Mouse (Mus musculus) forebrain, embryonic 14.5 days (tissue): ENCODE measurements at regions not wholly inside any gene's neighbourhood (a gene's known extent, or its start where the extent isn't known, plus 50 kb on each side); places are given as distances from the start of the nearest gene placed in this dataset.

Source experiments
- ATAC-seq: fragments of 200-750 bp; cut with Nextera tagmentation; 2 replicates; pipeline ENCODE4 v1.8.0; 2017; ENCODE audit warnings: mild to moderate bottlenecking, moderate library complexity
- DNase-seq: peaks from one replicate; pipeline ENCODE4 v3.0.0-alpha.2; 2015; ENCODE audit warnings: low spot score
- H3K27ac ChIP-seq: fragments of 300-500 bp; sonication (generic); 2 replicates; pipeline ENCODE4 v1.5.1; 2014; ENCODE audit warnings: low read depth, mild to moderate bottlenecking, control low read depth, low read length, moderate library complexity
- H3K27me3 ChIP-seq: fragments of 300-500 bp; sonication (generic); replicated peaks from 2 replicates; pipeline ENCODE4 v1.6.1; 2014; ENCODE audit warnings: low read length, control low read depth, mixed read lengths; ENCODE audit not compliant: control insufficient read depth, insufficient read depth
- H3K36me3 ChIP-seq: fragments of 300-500 bp; sonication (generic); 2 replicates; pipeline ENCODE4 v1.6.1; 2014; ENCODE audit warnings: low read length, control low read depth; ENCODE audit not compliant: control insufficient read depth, insufficient read depth
- H3K4me1 ChIP-seq: fragments of 300-500 bp; sonication (generic); 2 replicates; pipeline ENCODE4 v1.6.1; 2014; ENCODE audit warnings: antibody characterized with exemption, low read length, control low read depth; ENCODE audit not compliant: control insufficient read depth, insufficient read depth
- H3K4me2 ChIP-seq: fragments of 300-500 bp; sonication (generic); 2 replicates; pipeline ENCODE4 v1.6.1; 2014; ENCODE audit warnings: mild to moderate bottlenecking, control low read depth, low read length
- H3K4me3 ChIP-seq: fragments of 300-500 bp; sonication (generic); 2 replicates; pipeline ENCODE4 v1.5.1; 2014; ENCODE audit warnings: low read depth, low read length, control low read depth
- H3K9ac ChIP-seq: fragments of 300-500 bp; sonication (generic); 2 replicates; pipeline ENCODE4 v1.6.1; 2014; ENCODE audit warnings: mild to moderate bottlenecking, low read length, control low read depth, moderate library complexity
- H3K9me3 ChIP-seq: fragments of 300-500 bp; sonication (generic); replicated peaks from 2 replicates; pipeline ENCODE4 v1.6.1; 2016; ENCODE audit warnings: low read length, control low read depth, mixed read lengths; ENCODE audit not compliant: control insufficient read depth
- WGBS: fragments of 180-500 bp; shearing (Covaris S2); extraction: QIAGEN DNeasy Blood & Tissue Kit; methylation state at CpG from one replicate; pipeline ENCODE4 v1.1.7; 2014; 5-methylcytosine and 5-hydroxymethylcytosine counted together

GRCm38 (mm10) chr15:36345413-36345812, 662.2 kb downstream of the Zfp706 start:
- H3K27me3 ChIP-seq, result no peaks in the 10 kb centered on the region
- H3K4me3 ChIP-seq, result no peak overlapping the region
- H3K4me1 ChIP-seq, result no peaks in the 10 kb centered on the region
- H3K9ac ChIP-seq, result no peak overlapping the region
- WGBS, result 75% methylated on average over 4 of the region's 4 CpGs
- DNase-seq (peak; percentile 24), ATAC-seq (no peak)
- H3K36me3 ChIP-seq, result no peaks in the 10 kb centered on the region
- no peaks in the 10 kb centered on the region for H3K9me3 ChIP-seq
- H3K27ac ChIP-seq, result no peak overlapping the region
- no peak overlapping the region for H3K4me2 ChIP-seq

DNA sequence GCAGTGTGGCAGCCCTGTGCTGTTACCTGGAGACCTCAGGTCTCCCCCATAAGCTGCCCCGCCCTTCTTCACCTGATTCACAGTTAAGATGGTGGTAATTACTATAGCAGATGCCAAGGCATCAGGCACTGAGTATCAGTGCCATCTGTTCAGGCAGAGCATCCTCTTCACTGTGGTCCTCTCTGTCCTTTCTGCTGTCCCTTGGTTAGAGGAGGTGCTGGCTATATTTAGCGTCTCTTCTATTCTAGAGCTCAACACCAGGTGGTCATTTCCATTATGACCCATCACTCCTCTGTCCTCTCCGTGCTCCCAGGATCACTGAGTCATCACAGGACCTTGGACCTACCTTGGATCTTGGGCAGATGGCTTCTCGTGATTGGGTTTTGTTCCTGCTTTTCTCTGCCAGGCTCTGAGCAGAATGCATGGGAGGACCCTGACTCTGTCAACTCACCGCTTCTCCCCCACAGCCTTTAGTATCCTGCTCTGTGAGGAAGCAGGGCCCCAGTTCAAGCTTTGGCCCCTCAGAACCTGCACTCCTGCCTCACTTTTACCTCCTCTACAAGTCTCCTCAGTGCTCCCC, 667.5 kb downstream of the Zfp706 start:
- ATAC-seq, result no peak
- no peak overlapping the region for H3K27ac ChIP-seq
- H3K4me3 ChIP-seq, result no peak overlapping the region
- H3K36me3 ChIP-seq, result no peaks in the 10 kb centered on the region
- H3K4me2 ChIP-seq, result no peak overlapping the region
- no peaks in the 10 kb centered on the region for H3K9me3 ChIP-seq
- no peak overlapping the region for H3K9ac ChIP-seq
- WGBS, result 84% methylated on average over 5 of the region's 5 CpGs
- H3K27me3 ChIP-seq, result no peaks in the 10 kb centered on the region
- H3K4me1 ChIP-seq, result no peaks in the 10 kb centered on the region
- no peak for DNase-seq

DNA sequence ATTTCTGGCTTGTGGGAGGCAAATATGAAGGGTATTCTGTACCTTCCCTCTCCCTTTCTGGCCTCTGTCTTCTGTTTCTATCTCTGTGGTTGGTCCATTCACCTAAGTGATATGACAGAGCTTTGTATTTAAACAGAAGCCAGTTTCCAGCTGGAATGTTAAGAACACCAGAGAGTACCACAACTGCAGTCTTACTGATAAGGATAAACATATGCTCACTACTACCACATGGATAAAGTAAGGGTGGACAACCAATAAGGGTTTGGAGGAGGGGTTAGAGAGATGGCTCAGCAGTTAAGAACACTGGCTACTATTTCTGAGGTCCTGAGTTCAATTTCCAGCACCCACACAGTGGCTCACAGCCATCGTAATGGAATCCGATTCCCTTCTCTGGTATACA, 668.8 kb downstream of the Zfp706 start:
- ATAC-seq (no peak), DNase-seq (no peak)
- Histone ChIP-seq H3K9me3 (no peaks in the 10 kb centered on the region), H3K4me3 (no peak overlapping the region), H3K4me2 (no peak overlapping the region), H3K27ac (no peak overlapping the region), H3K9ac (no peak overlapping the region), H3K27me3 (no peaks in the 10 kb centered on the region), H3K36me3 (no peaks in the 10 kb centered on the region), H3K4me1 (no peaks in the 10 kb centered on the region)
- WGBS, result 91% methylated on average over 2 of the region's 2 CpGs

- no peak for DNase-seq
- H3K4me1 ChIP-seq, result no peaks in the 10 kb centered on the region
- H3K9me3 ChIP-seq, result no peaks in the 10 kb centered on the region
- H3K36me3 ChIP-seq, result no peaks in the 10 kb centered on the region
- no peak overlapping the region for H3K4me3 ChIP-seq
- no peak overlapping the region for H3K9ac ChIP-seq
- no peak for ATAC-seq
- H3K4me2 ChIP-seq, result no peak overlapping the region
- no peaks in the 10 kb centered on the region for H3K27me3 ChIP-seq
- H3K27ac ChIP-seq, result no peak overlapping the region
- WGBS, result 83% methylated on average over 2 of the region's 2 CpGs
These were observed 670.7 kb downstream of the Zfp706 start for GRCm38 (mm10) chr15:36336857-36337256.

DNA sequence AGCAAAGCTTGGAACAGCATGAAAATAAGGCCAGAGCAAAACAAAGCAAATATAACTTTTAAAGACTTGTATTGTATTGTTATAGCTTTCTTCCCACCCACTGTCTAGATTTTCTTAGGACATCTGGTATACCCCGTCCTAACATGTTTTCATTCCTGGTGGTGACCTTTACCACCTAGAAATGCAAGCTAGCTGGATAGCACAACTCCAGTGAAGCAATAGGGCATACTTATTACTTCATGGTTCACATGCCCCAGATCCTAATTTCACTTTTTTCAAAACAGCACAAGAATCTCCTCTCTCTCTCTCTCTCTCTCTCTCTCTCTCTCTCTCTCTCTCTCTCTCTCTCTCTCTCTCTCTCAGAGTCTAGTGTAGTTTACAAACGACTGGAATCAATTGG, 672.5 kb downstream of the Zfp706 start:
- no peak for DNase-seq

DNA sequence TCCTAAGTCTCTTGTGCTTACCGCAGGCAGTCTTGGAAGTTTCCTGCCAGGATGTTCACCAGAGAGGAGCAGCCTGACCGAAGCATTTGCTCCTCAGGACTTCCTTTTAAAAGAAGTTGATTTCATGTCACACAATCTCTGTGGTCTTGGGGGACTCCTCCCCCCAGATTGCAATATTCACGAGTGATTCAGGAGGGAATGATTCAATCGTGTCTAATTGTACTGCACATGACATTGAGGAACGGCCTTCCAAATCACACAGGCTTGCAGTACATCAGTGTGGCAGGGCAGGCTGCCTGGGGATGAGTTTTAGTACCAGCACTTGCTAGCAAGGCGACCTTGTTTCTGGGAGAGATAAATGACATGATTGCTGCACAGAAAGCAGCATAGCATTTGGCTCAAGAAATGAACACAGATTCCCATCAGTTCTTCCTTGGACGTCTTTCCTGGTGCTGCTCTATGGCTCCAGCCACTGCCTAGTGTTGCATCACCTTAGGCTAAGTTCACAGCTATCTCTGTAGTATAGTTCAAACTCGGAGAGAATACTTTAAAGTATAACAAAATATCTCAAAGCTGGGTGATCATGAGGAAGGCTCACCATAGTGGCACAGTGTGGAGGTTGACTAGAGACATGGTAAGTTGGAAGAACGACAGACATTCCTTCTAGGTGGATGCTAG, 673.0 kb downstream of the Zfp706 start:
- ATAC-seq (no peak), DNase-seq (no peak)
- Histone ChIP-seq H3K27ac (no peak overlapping the region), H3K4me3 (no peak overlapping the region), H3K36me3 (no peaks in the 10 kb centered on the region), H3K4me1 (no peaks in the 10 kb centered on the region), H3K9ac (no peak overlapping the region), H3K4me2 (no peak overlapping the region), H3K27me3 (no peaks in the 10 kb centered on the region), H3K9me3 (no peaks in the 10 kb centered on the region)
- 83% methylated on average over 9 of the region's 9 CpGs for WGBS

More for the DNA sequence above, 672.5 kb downstream of the Zfp706 start:
- Histone ChIP-seq H3K4me2 (no peak overlapping the region), H3K36me3 (no peaks in the 10 kb centered on the region), H3K4me1 (no peaks in the 10 kb centered on the region), H3K9me3 (no peaks in the 10 kb centered on the region), H3K9ac (no peak overlapping the region), H3K27ac (no peak overlapping the region), H3K4me3 (no peak overlapping the region), H3K27me3 (no peaks in the 10 kb centered on the region)
- ATAC-seq, result no peak
- WGBS, result 72% methylated on average over 2 of the region's 2 CpGs

- 83% methylated on average over 1 of the region's 1 CpGs for WGBS
- H3K9me3 ChIP-seq, result no peaks in the 10 kb centered on the region
- DNase-seq (no peak), ATAC-seq (no peak)
- H3K27me3 ChIP-seq, result no peaks in the 10 kb centered on the region
- H3K36me3 ChIP-seq, result no peaks in the 10 kb centered on the region
- no peaks in the 10 kb centered on the region for H3K4me1 ChIP-seq
- H3K4me3 ChIP-seq, result no peak overlapping the region
- H3K4me2 ChIP-seq, result no peak overlapping the region
- H3K27ac ChIP-seq, result no peak overlapping the region
- no peak overlapping the region for H3K9ac ChIP-seq
These were observed 673.7 kb downstream of the Zfp706 start for GRCm38 (mm10) chr15:36333857-36334256.

GRCm38 (mm10) chr15:36333265-36333664, 674.3 kb downstream of the Zfp706 start:
- H3K4me3 ChIP-seq, result no peak overlapping the region
- H3K27ac ChIP-seq, result no peak overlapping the region
- ATAC-seq (no peak), DNase-seq (no peak)
- H3K27me3 ChIP-seq, result no peaks in the 10 kb centered on the region
- 86% methylated on average over 3 of the region's 3 CpGs for WGBS
- H3K9ac ChIP-seq, result no peak overlapping the region
- no peaks in the 10 kb centered on the region for H3K36me3 ChIP-seq
- no peaks in the 10 kb centered on the region for H3K4me1 ChIP-seq
- H3K4me2 ChIP-seq, result no peak overlapping the region
- no peaks in the 10 kb centered on the region for H3K9me3 ChIP-seq
